Mouse (Mus musculus): Measurements from ENCODE around the gene Clec1b. TPM values are rescaled to one million over a fixed set of nuclear protein-coding genes. Genes with fewer than 3 reads are reported as not detected.

The Clec1b gene
- total and polyA plus RNA-seq, 2 experiments from 2014 or later = 2.5 TPM; not detected in 1

- H3K4me2 ChIP-seq (ENCODE audit: low read depth, low read length) = no peak overlapping the region
- no peaks in the 10 kb centered on the region for H3K27me3 ChIP-seq (ENCODE audit: control insufficient read depth, insufficient read depth, low read length)
- DNase-seq (ENCODE audit: low spot score) (no peak), ATAC-seq (ENCODE audit: insufficient read depth, low read depth) (no peak)
- H3K27ac ChIP-seq (ENCODE audit: low read depth) = no peak overlapping the region
- no peaks in the 10 kb centered on the region for H3K36me3 ChIP-seq (replicated peaks; ENCODE audit: control insufficient read depth, insufficient read depth, low read length)
- H3K9ac ChIP-seq (replicated peaks; ENCODE audit: low read depth, low read length) = no peak overlapping the region
- H3K4me3 ChIP-seq (ENCODE audit: low read depth, low read length) = no peak overlapping the region
- 83% methylated on average over 2 of the region's 2 CpGs for WGBS
- H3K9me3 ChIP-seq (replicated peaks; ENCODE audit: control insufficient read depth, low read length) = no peaks in the 10 kb centered on the region
- no peaks in the 10 kb centered on the region for H3K4me1 ChIP-seq (ENCODE audit: control insufficient read depth, insufficient read depth)
- TF ChIP-seq EP300 (IDR thresholded peaks at IDR 0.05; ENCODE audit: low read depth) = no peak
- TF ChIP-seq CTCF (IDR thresholded peaks at IDR 0.05; ENCODE audit: low read depth) = no peak
Observed at GRCm38 (mm10) chr6:129359515-129359914, 37.6 kb upstream of the Clec1b start.

- Histone ChIP-seq H3K27ac (ENCODE audit: low read depth) (no peak overlapping the region), H3K9me3 (replicated peaks; ENCODE audit: control insufficient read depth, low read length) (no peaks in the 10 kb centered on the region), H3K4me3 (ENCODE audit: low read depth, low read length) (no peak overlapping the region), H3K4me1 (ENCODE audit: control insufficient read depth, insufficient read depth) (no peaks in the 10 kb centered on the region), H3K4me2 (ENCODE audit: low read depth, low read length) (no peak overlapping the region), H3K36me3 (replicated peaks; ENCODE audit: control insufficient read depth, insufficient read depth, low read length) (no peaks in the 10 kb centered on the region), H3K9ac (replicated peaks; ENCODE audit: low read depth, low read length) (no peak overlapping the region), H3K27me3 (ENCODE audit: control insufficient read depth, insufficient read depth, low read length) (no peaks in the 10 kb centered on the region)
- TF ChIP-seq EP300 (IDR thresholded peaks at IDR 0.05; ENCODE audit: low read depth) (no peak), CTCF (IDR thresholded peaks at IDR 0.05; ENCODE audit: low read depth) (no peak)
- no peak for DNase-seq (ENCODE audit: low spot score)
- 25% methylated on average over 1 of the region's 1 CpGs for WGBS
- no peak for ATAC-seq (ENCODE audit: insufficient read depth, low read depth)
Observed at GRCm38 (mm10) chr6:129363942-129364341, 33.2 kb upstream of the Clec1b start.

GRCm38 (mm10) chr6:129365959-129366359 lies 31.1 kb upstream of the Clec1b start:
- Histone ChIP-seq H3K27me3 (ENCODE audit: control insufficient read depth, insufficient read depth, low read length) (no peaks in the 10 kb centered on the region), H3K36me3 (replicated peaks; ENCODE audit: control insufficient read depth, insufficient read depth, low read length) (no peaks in the 10 kb centered on the region), H3K4me3 (ENCODE audit: low read depth, low read length) (no peak overlapping the region), H3K9me3 (replicated peaks; ENCODE audit: control insufficient read depth, low read length) (no peaks in the 10 kb centered on the region), H3K4me2 (ENCODE audit: low read depth, low read length) (no peak overlapping the region), H3K9ac (replicated peaks; ENCODE audit: low read depth, low read length) (no peak overlapping the region), H3K27ac (ENCODE audit: low read depth) (no peak overlapping the region), H3K4me1 (ENCODE audit: control insufficient read depth, insufficient read depth) (no peaks in the 10 kb centered on the region)
- peak; percentile 77 for DNase-seq (ENCODE audit: low spot score)
- ATAC-seq (ENCODE audit: insufficient read depth, low read depth) = 0 out of 2 replicates have a peak, but pooled peaks have one; percentile 33
- 12% methylated on average over 6 of the region's 6 CpGs for WGBS
- TF ChIP-seq EP300 (IDR thresholded peaks at IDR 0.05; ENCODE audit: low read depth) (no peak), CTCF (IDR thresholded peaks at IDR 0.05; ENCODE audit: low read depth) (peak; percentile 85)

- Histone ChIP-seq H3K4me3 (ENCODE audit: low read depth, low read length) (no peak overlapping the region), H3K27me3 (ENCODE audit: control insufficient read depth, insufficient read depth, low read length) (no peaks in the 10 kb centered on the region), H3K9me3 (replicated peaks; ENCODE audit: control insufficient read depth, low read length) (no peaks in the 10 kb centered on the region), H3K4me1 (ENCODE audit: control insufficient read depth, insufficient read depth) (no peaks in the 10 kb centered on the region), H3K9ac (replicated peaks; ENCODE audit: low read depth, low read length) (no peak overlapping the region), H3K27ac (ENCODE audit: low read depth) (no peak overlapping the region), H3K4me2 (ENCODE audit: low read depth, low read length) (no peak overlapping the region), H3K36me3 (replicated peaks; ENCODE audit: control insufficient read depth, insufficient read depth, low read length) (no peaks in the 10 kb centered on the region)
- 51% methylated on average over 7 of the region's 7 CpGs for WGBS
- TF ChIP-seq CTCF (IDR thresholded peaks at IDR 0.05; ENCODE audit: low read depth) = no peak
- TF ChIP-seq EP300 (IDR thresholded peaks at IDR 0.05; ENCODE audit: low read depth) = no peak
- ATAC-seq (ENCODE audit: insufficient read depth, low read depth) (no peak), DNase-seq (ENCODE audit: low spot score) (no peak)
Observed at GRCm38 (mm10) chr6:129369374-129370132, 27.5 kb upstream of the Clec1b start.

- Histone ChIP-seq H3K9me3 (replicated peaks; ENCODE audit: control insufficient read depth, low read length) (0 out of 2 replicates have a peak, but pooled peaks cover 4% of the 10 kb centered on the region), H3K4me3 (ENCODE audit: low read depth, low read length) (no peak overlapping the region), H3K27ac (ENCODE audit: low read depth) (no peak overlapping the region), H3K27me3 (ENCODE audit: control insufficient read depth, insufficient read depth, low read length) (no peaks in the 10 kb centered on the region), H3K9ac (replicated peaks; ENCODE audit: low read depth, low read length) (no peak overlapping the region), H3K36me3 (replicated peaks; ENCODE audit: control insufficient read depth, insufficient read depth, low read length) (no peaks in the 10 kb centered on the region), H3K4me1 (ENCODE audit: control insufficient read depth, insufficient read depth) (no peaks in the 10 kb centered on the region), H3K4me2 (ENCODE audit: low read depth, low read length) (no peak overlapping the region)
- ATAC-seq (ENCODE audit: insufficient read depth, low read depth) (no peak), DNase-seq (ENCODE audit: low spot score) (no peak)
- TF ChIP-seq EP300 (IDR thresholded peaks at IDR 0.05; ENCODE audit: low read depth) = no peak
- 63% methylated on average over 2 of the region's 2 CpGs for WGBS
Observed at GRCm38 (mm10) chr6:129374937-129375471, 22.1 kb upstream of the Clec1b start.
